Mouse (Mus musculus) heart, adult 2 months (tissue): ENCODE results near the gene Pcsk5. TPM values are rescaled to one million over a fixed set of nuclear protein-coding genes. Genes with fewer than 3 reads are reported as not detected.

Source experiments
- DNase-seq, 2 experiments: peaks; one replicate each; pipeline ENCODE4 v3.0.0; 2021
- H3K27ac ChIP-seq: fragments of 200-600 bp; 2 replicates; pipeline ENCODE4 v1.8.1; 2022
- H3K27me3 ChIP-seq: fragments of 200-500 bp; 2 replicates; pipeline ENCODE4 v1.6.1; 2012; ENCODE audit warnings: mild to moderate bottlenecking, low read length, inconsistent platforms, mixed read lengths; ENCODE audit not compliant: control insufficient read depth, insufficient read depth
- H3K36me3 ChIP-seq: fragments of 200-500 bp; 2 replicates; pipeline ENCODE4 v1.6.1; 2012; ENCODE audit warnings: low read length, inconsistent platforms; ENCODE audit not compliant: control insufficient read depth, insufficient read depth
- H3K4me1 ChIP-seq: fragments of 200-500 bp; 2 replicates; pipeline ENCODE4 v1.6.1; 2011; ENCODE audit warnings: low read length; ENCODE audit not compliant: control insufficient read depth, insufficient read depth
- H3K4me3 ChIP-seq: fragments of 200-600 bp; 2 replicates; pipeline ENCODE4 v1.8.1; 2022
- H3K79me2 ChIP-seq: fragments of 200-500 bp; replicated peaks from 2 replicates; pipeline ENCODE4 v1.6.1; 2012; ENCODE audit warnings: mild to moderate bottlenecking, inconsistent platforms, low read length, moderate library complexity, mixed read lengths; ENCODE audit not compliant: control insufficient read depth, insufficient read depth
- H3K9ac ChIP-seq: fragments of 200-500 bp; 2 replicates; pipeline ENCODE4 v1.6.1; 2012; ENCODE audit warnings: low read depth, mild to moderate bottlenecking, control low read depth, inconsistent platforms, low read length, mixed read lengths
- CTCF ChIP-seq: fragments of 200-600 bp; IDR thresholded peaks from 2 replicates; pipeline ENCODE4 v1.8.1; 2022; ENCODE audit warnings: antibody characterized with exemption, mild to moderate bottlenecking, moderate library complexity
- EP300 ChIP-seq: fragments of 200-500 bp; IDR thresholded peaks from 2 replicates; pipeline ENCODE4 v1.6.1; 2011; ENCODE audit warnings: low read depth, low read length, control low read depth; ENCODE audit not compliant: insufficient read depth
- POLR2A ChIP-seq: fragments of 200-500 bp; IDR thresholded peaks from 2 replicates; pipeline ENCODE4 v1.6.1; 2011; ENCODE audit warnings: mild to moderate bottlenecking, low read depth, low read length, control low read depth; ENCODE audit not compliant: insufficient read depth
- WGBS: fragments of 180-500 bp; shearing (Covaris S2); methylation state at CpG from one replicate; pipeline ENCODE4 v1.1.7; 2018; 5-methylcytosine and 5-hydroxymethylcytosine counted together
- intact Hi-C: fragments of 180-260 bp; cut with DNase I; formaldehyde crosslinking; loops from one replicate; pipeline ENCODE4 v1.15.1; 2025
- polyA plus RNA-seq: library from polyadenylated mRNA; depleted of rRNA; stranded (reverse); fragments of >200 nt; gene quantifications from 2 replicates; pipeline ENCODE4 v1.2.3, GENCODE M21; 2012
- total RNA-seq, 2 experiments: library from RNA; stranded (reverse); gene quantifications; 2 replicates each; pipeline ENCODE4 v1.2.3; 2021

Pcsk5 gene
- total and polyA plus RNA-seq, 3 experiments: 1.5 to 2.8 (median 1.9) TPM

GRCm38 (mm10) chr19:17819081-17819480, 18.4 kb downstream of the Pcsk5 start:
- no peak overlapping the region for H3K9ac ChIP-seq
- no peak overlapping the region for H3K4me3 ChIP-seq
- no peaks in the 10 kb centered on the region for H3K27me3 ChIP-seq
- TF ChIP-seq POLR2A: no peak
- intact Hi-C loops: no loop called here
- 68% methylated on average over 5 of the region's 5 CpGs for WGBS
- H3K27ac ChIP-seq: no peak overlapping the region
- no peaks in the 10 kb centered on the region; the same call in none of the 2 replicates for H3K4me1 ChIP-seq
- no peaks in the 10 kb centered on the region for H3K36me3 ChIP-seq
- peak in 1 of 2 experiments; percentile 23 for DNase-seq
- H3K79me2 ChIP-seq: no peaks in the 10 kb centered on the region

- 92% methylated on average over 3 of the region's 3 CpGs for WGBS
- Histone ChIP-seq H3K4me3 (no peak overlapping the region), H3K79me2 (no peaks in the 10 kb centered on the region), H3K27ac (no peak overlapping the region), H3K36me3 (no peaks in the 10 kb centered on the region), H3K9ac (no peak overlapping the region), H3K27me3 (no peaks in the 10 kb centered on the region), H3K4me1 (no peaks in the 10 kb centered on the region; the same call in 1 of the 2 replicates)
- DNase-seq: no peak
- TF ChIP-seq POLR2A (no peak), CTCF (no peak), EP300 (no peak)
- intact Hi-C loops: no loop called here
These were observed 22.4 kb downstream of the Pcsk5 start for GRCm38 (mm10) chr19:17815062-17815461.

- no peak for DNase-seq
- Histone ChIP-seq H3K36me3 (no peaks in the 10 kb centered on the region), H3K4me1 (no peaks in the 10 kb centered on the region), H3K27me3 (no peaks in the 10 kb centered on the region), H3K9ac (no peak overlapping the region), H3K4me3 (no peak overlapping the region), H3K79me2 (no peaks in the 10 kb centered on the region), H3K27ac (no peak overlapping the region)
- 71% methylated on average over 5 of the region's 5 CpGs for WGBS
- TF ChIP-seq POLR2A (no peak), CTCF (no peak), EP300 (no peak)
- intact Hi-C loops: no loop called here
These were observed 23.9 kb downstream of the Pcsk5 start for GRCm38 (mm10) chr19:17813449-17813990.

DNA sequence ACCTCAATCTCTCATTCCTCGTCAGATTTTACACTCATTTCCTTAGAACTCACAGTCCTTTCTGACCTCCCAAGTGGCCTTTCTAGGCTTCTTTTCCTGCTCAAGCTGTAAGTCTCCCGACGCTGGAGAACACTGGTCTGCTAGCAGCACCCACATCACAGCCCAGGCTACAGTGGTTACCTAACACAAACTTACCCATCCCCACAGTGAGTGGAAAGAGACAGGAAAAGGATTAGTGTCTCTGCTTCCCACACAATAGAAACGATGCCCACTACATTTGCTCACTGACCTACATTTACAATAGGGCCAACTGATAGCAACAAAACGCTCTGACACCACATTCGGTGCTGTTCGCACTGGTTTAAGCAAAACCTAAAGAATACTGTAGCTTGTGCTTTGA, 24.8 kb downstream of the Pcsk5 start:
- H3K36me3 ChIP-seq: no peaks in the 10 kb centered on the region
- no peaks in the 10 kb centered on the region for H3K79me2 ChIP-seq
- no peak for DNase-seq
- no peaks in the 10 kb centered on the region for H3K4me1 ChIP-seq
- WGBS: 41% methylated on average over 7 of the region's 7 CpGs
- no peak overlapping the region for H3K4me3 ChIP-seq
- intact Hi-C loops: no loop called here
- no peaks in the 10 kb centered on the region for H3K27me3 ChIP-seq
- H3K9ac ChIP-seq: no peak overlapping the region
- no peak overlapping the region for H3K27ac ChIP-seq
- TF ChIP-seq CTCF: no peak
- no peak for TF ChIP-seq POLR2A
- TF ChIP-seq EP300: no peak

- Histone ChIP-seq H3K4me3 (no peak overlapping the region), H3K4me1 (no peaks in the 10 kb centered on the region), H3K9ac (no peak overlapping the region), H3K79me2 (no peaks in the 10 kb centered on the region), H3K27me3 (no peaks in the 10 kb centered on the region), H3K36me3 (no peaks in the 10 kb centered on the region), H3K27ac (no peak overlapping the region)
- TF ChIP-seq EP300 (no peak), POLR2A (no peak), CTCF (no peak)
- 85% methylated on average over 5 of the region's 5 CpGs for WGBS
- intact Hi-C loops: no loop called here
- DNase-seq: no peak
These were observed 30.8 kb downstream of the Pcsk5 start for GRCm38 (mm10) chr19:17806626-17807025.

- H3K36me3 ChIP-seq: no peaks in the 10 kb centered on the region
- no peak overlapping the region for H3K4me3 ChIP-seq
- DNase-seq: no peak
- no peak overlapping the region for H3K27ac ChIP-seq
- intact Hi-C loops: no loop called here
- 88% methylated on average over 1 of the region's 1 CpGs for WGBS
- H3K4me1 ChIP-seq: no peaks in the 10 kb centered on the region
- H3K79me2 ChIP-seq: 0 out of 2 replicates have a peak, but pooled peaks cover 1% of the 10 kb centered on the region
- H3K9ac ChIP-seq: no peak overlapping the region
- no peaks in the 10 kb centered on the region for H3K27me3 ChIP-seq
- no peak for TF ChIP-seq CTCF
- no peak for TF ChIP-seq POLR2A
- no peak for TF ChIP-seq EP300
These were observed 36.6 kb downstream of the Pcsk5 start for GRCm38 (mm10) chr19:17800798-17801197.
